8 mouse cellular contexts compared by ENCODE assay signal in the genomic region with DNA sequence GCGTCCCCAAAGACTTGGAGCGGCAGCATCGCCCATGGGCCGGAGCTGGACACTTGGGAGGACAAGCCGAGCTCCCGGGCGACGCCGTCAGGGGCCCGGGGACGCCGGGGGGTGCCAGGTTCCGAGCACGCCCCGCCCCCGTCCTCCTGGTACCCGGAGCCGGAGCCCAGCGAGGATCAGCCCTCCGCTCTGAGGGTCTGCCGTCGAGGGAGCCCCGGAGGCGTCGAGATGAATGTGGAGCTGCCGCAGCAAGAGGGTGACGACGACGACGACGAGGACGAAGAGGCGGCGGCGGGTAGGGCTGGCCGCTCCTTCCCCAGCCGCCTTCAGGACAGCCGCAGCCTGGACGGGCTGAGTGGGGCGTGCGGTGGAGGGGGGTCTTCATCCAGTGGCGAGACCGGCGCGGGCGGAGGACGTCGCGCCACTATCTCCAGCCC. TPM values are rescaled to one million over a fixed set of nuclear protein-coding genes. Genes with fewer than 3 reads are reported as not detected.
A peak's percentile ranks its signal among the peaks of the same experiment; 100 is the strongest.
DNase-seq lines count a peak whose midpoint lies in the region; ATAC-seq lines count a peak whose summit lies in the region.

No protein-coding gene starts in this region.

- H3K9ac ChIP-seq in forebrain, embryonic 13.5 days = peak overlapping the region; percentile 86
- peak overlapping the region; percentile 90 for H3K9ac ChIP-seq in neural tube, embryonic 13.5 days

- peak overlapping the region; percentile 90 for H3K27ac ChIP-seq in forebrain, embryonic 13.5 days
- H3K27ac ChIP-seq in limb, embryonic 10.5 days = peak overlapping the region; percentile 89
- H3K27ac ChIP-seq in neural tube, embryonic 13.5 days (replicated peaks) = peak overlapping the region; percentile 95

- peaks cover 44% of the 10 kb centered on the region for H3K4me1 ChIP-seq in forebrain, embryonic 13.5 days
- peaks cover 44% of the 10 kb centered on the region for H3K4me1 ChIP-seq in limb, embryonic 10.5 days
- peaks cover 41% of the 10 kb centered on the region for H3K4me1 ChIP-seq in neural tube, embryonic 13.5 days (replicated peaks)

- peak; percentile 29 for ATAC-seq in forebrain, embryonic 13.5 days
- ATAC-seq in neural tube, embryonic 13.5 days (ENCODE audit: low read depth) = peak; percentile 24
- no peak for ATAC-seq in megakaryocyte-erythroid progenitor cell, adult 5-6 weeks (replicated peaks; ENCODE audit: low FRiP score, low TSS enrichment, poor library complexity, severe bottlenecking)

- DNase-seq in embryo, embryonic 10 days (ENCODE audit: low spot score) = peak; percentile 61
- no peak for DNase-seq in embryo, embryonic 11 days
- DNase-seq in right cerebral cortex, postnatal 14 days = peak; percentile 64
- no peak for DNase-seq in right cerebral cortex, postnatal 36 days (ENCODE audit: low spot score in 2 of 2)
- no peak for DNase-seq in limb, embryonic 10.5 days (ENCODE audit: low spot score)

- no peaks in the 10 kb centered on the region for H3K36me3 ChIP-seq in forebrain, embryonic 13.5 days (ENCODE audit: poor library complexity, severe bottlenecking)
- H3K36me3 ChIP-seq in limb, embryonic 10.5 days = no peaks in the 10 kb centered on the region
- no peaks in the 10 kb centered on the region for H3K36me3 ChIP-seq in neural tube, embryonic 13.5 days

- H3K4me3 ChIP-seq in forebrain, embryonic 13.5 days = peak overlapping the region; percentile 87
- H3K4me3 ChIP-seq in limb, embryonic 10.5 days = peak overlapping the region; percentile 80
- peak overlapping the region; percentile 81 for H3K4me3 ChIP-seq in neural tube, embryonic 13.5 days

- no peaks in the 10 kb centered on the region for H3K27me3 ChIP-seq in forebrain, embryonic 13.5 days
- 0 out of 2 replicates have a peak, but pooled peaks cover 5% of the 10 kb centered on the region for H3K27me3 ChIP-seq in limb, embryonic 10.5 days (ENCODE audit: low read depth, poor library complexity, severe bottlenecking)
- H3K27me3 ChIP-seq in neural tube, embryonic 13.5 days = no peaks in the 10 kb centered on the region

- no peaks in the 10 kb centered on the region for H3K9me3 ChIP-seq in forebrain, embryonic 13.5 days (replicated peaks)
- no peaks in the 10 kb centered on the region for H3K9me3 ChIP-seq in limb, embryonic 10.5 days (replicated peaks)
- H3K9me3 ChIP-seq in neural tube, embryonic 13.5 days = no peaks in the 10 kb centered on the region

- H3K4me2 ChIP-seq in forebrain, embryonic 13.5 days = peak overlapping the region; percentile 93
- H3K4me2 ChIP-seq in neural tube, embryonic 13.5 days = peak overlapping the region; percentile 91

- 0% methylated on average over 47 of the region's 49 CpGs for WGBS in forebrain, embryonic 13.5 days
- WGBS in limb, embryonic 10.5 days = under 1% methylated on average over 47 of the region's 49 CpGs
- under 1% methylated on average over 49 of the region's 49 CpGs for WGBS in neural tube, embryonic 13.5 days

RNA-seq across cellular contexts. Expression of gene Borcs6, which starts 0.5 kb away (rescaled TPM):
- polyA plus RNA-seq in forebrain, embryonic 13.5 days (2015; fragmentation: Nextera tagmentation; extraction: Ambion mirVana) = 6.6 and 7.9 TPM in 2 replicates
- polyA plus RNA-seq in limb, embryonic 10.5 days (2016; fragmentation: Nextera tagmentation; extraction: Ambion mirVana) = 5.3 and 6.0 TPM in 2 replicates
- 14.7 and 16.8 TPM in 2 replicates for polyA plus RNA-seq in neural tube, embryonic 13.5 days (2015; fragmentation: Nextera tagmentation; extraction: Ambion mirVana)
- total RNA-seq in megakaryocyte-erythroid progenitor cell, adult 5-6 weeks (2014; fragmentation: Nextera tagmentation) = 0.46 and 7.0 TPM in 2 replicates
- total RNA-seq in megakaryocyte-erythroid progenitor cell, adult 5-6 weeks (2017) = 3.5 TPM in 2 replicates

RNA-seq across cellular contexts. Expression of gene Tmem107, which starts 10.6 kb away (rescaled TPM):
- 55.1 and 57.2 TPM in 2 replicates for polyA plus RNA-seq in forebrain, embryonic 13.5 days (2015; fragmentation: Nextera tagmentation; extraction: Ambion mirVana)
- 35.8 and 38.6 TPM in 2 replicates for polyA plus RNA-seq in limb, embryonic 10.5 days (2016; fragmentation: Nextera tagmentation; extraction: Ambion mirVana)
- polyA plus RNA-seq in neural tube, embryonic 13.5 days (2015; fragmentation: Nextera tagmentation; extraction: Ambion mirVana) = 28.4 and 29.2 TPM in 2 replicates
- total RNA-seq in megakaryocyte-erythroid progenitor cell, adult 5-6 weeks (2014; fragmentation: Nextera tagmentation) = 33.8 and 51.0 TPM in 2 replicates
- 16.2 and 33.4 TPM in 2 replicates for total RNA-seq in megakaryocyte-erythroid progenitor cell, adult 5-6 weeks (2017)

RNA-seq across cellular contexts. Expression of gene Aurkb, which starts 14.5 kb away (rescaled TPM):
- 143 and 149 TPM in 2 replicates for polyA plus RNA-seq in forebrain, embryonic 13.5 days (2015; fragmentation: Nextera tagmentation; extraction: Ambion mirVana)
- polyA plus RNA-seq in limb, embryonic 10.5 days (2016; fragmentation: Nextera tagmentation; extraction: Ambion mirVana) = 214 and 217 TPM in 2 replicates
- 22.7 and 33.0 TPM in 2 replicates for polyA plus RNA-seq in neural tube, embryonic 13.5 days (2015; fragmentation: Nextera tagmentation; extraction: Ambion mirVana)
- 118 and 122 TPM in 2 replicates for total RNA-seq in megakaryocyte-erythroid progenitor cell, adult 5-6 weeks (2014; fragmentation: Nextera tagmentation)
- 60.0 and 75.0 TPM in 2 replicates for total RNA-seq in megakaryocyte-erythroid progenitor cell, adult 5-6 weeks (2017)

RNA-seq across cellular contexts. Expression of gene Vamp2, which starts 28.3 kb away (rescaled TPM):
- 110 and 124 TPM in 2 replicates for polyA plus RNA-seq in forebrain, embryonic 13.5 days (2015; fragmentation: Nextera tagmentation; extraction: Ambion mirVana)
- polyA plus RNA-seq in limb, embryonic 10.5 days (2016; fragmentation: Nextera tagmentation; extraction: Ambion mirVana) = 51.1 and 72.1 TPM in 2 replicates
- polyA plus RNA-seq in neural tube, embryonic 13.5 days (2015; fragmentation: Nextera tagmentation; extraction: Ambion mirVana) = 268 and 282 TPM in 2 replicates
- 46.7 and 60.3 TPM in 2 replicates for total RNA-seq in megakaryocyte-erythroid progenitor cell, adult 5-6 weeks (2014; fragmentation: Nextera tagmentation)
- total RNA-seq in megakaryocyte-erythroid progenitor cell, adult 5-6 weeks (2017) = 7.5 and 15.7 TPM in 2 replicates

RNA-seq across cellular contexts. Expression of gene Per1, which starts 35.0 kb away (rescaled TPM):
- polyA plus RNA-seq in forebrain, embryonic 13.5 days (2015; fragmentation: Nextera tagmentation; extraction: Ambion mirVana) = 6.0 and 6.4 TPM in 2 replicates
- 10.3 and 10.8 TPM in 2 replicates for polyA plus RNA-seq in limb, embryonic 10.5 days (2016; fragmentation: Nextera tagmentation; extraction: Ambion mirVana)
- polyA plus RNA-seq in neural tube, embryonic 13.5 days (2015; fragmentation: Nextera tagmentation; extraction: Ambion mirVana) = 8.0 and 8.4 TPM in 2 replicates
- 11.3 and 17.6 TPM in 2 replicates for total RNA-seq in megakaryocyte-erythroid progenitor cell, adult 5-6 weeks (2014; fragmentation: Nextera tagmentation)
- total RNA-seq in megakaryocyte-erythroid progenitor cell, adult 5-6 weeks (2017) = 4.7 and 12.5 TPM in 2 replicates

Comparison
In these comparisons a context has a peak if more than half of its experiments do, and no peak if none do; other contexts are left out.
1. DNase-seq: peak in embryo, embryonic 10 days (single experiment) and right cerebral cortex, postnatal 14 days (single experiment); none in embryo, embryonic 11 days (single experiment), right cerebral cortex, postnatal 36 days (0 of 2) and limb, embryonic 10.5 days (single experiment).
2. Peak in every context shown above with its lines, with median percentiles within 50 percentile points of each other: H3K27ac ChIP-seq and H3K4me3 ChIP-seq.